Mouse (Mus musculus) liver, embryonic 14.5 days (tissue): ENCODE results near the gene Sdr42e1.

Experiments used
- CTCF ChIP-seq: IDR thresholded peaks from 2 replicates; pipeline ENCODE4 v1.5.1; 2016; ENCODE audit warnings: antibody characterized with exemption, low read depth, control low read depth
- EP300 ChIP-seq: IDR thresholded peaks from 2 replicates; pipeline ENCODE4 v1.6.1; 2016; ENCODE audit warnings: antibody characterized with exemption, low read depth

GRCm38 (mm10) chr8:117667349-117668124, 6.0 kb downstream of the Sdr42e1 start:
- TF ChIP-seq CTCF (no peak), EP300 (no peak)
